Mouse (Mus musculus) embryo, embryonic 9.5 days (tissue): ENCODE results near the gene Shank2.

Source experiments
- DNase-seq: peaks from one replicate; pipeline ENCODE4 v3.0.0-alpha.2; 2017; ENCODE audit errors: extremely low spot score

Shank2 gene

DNA sequence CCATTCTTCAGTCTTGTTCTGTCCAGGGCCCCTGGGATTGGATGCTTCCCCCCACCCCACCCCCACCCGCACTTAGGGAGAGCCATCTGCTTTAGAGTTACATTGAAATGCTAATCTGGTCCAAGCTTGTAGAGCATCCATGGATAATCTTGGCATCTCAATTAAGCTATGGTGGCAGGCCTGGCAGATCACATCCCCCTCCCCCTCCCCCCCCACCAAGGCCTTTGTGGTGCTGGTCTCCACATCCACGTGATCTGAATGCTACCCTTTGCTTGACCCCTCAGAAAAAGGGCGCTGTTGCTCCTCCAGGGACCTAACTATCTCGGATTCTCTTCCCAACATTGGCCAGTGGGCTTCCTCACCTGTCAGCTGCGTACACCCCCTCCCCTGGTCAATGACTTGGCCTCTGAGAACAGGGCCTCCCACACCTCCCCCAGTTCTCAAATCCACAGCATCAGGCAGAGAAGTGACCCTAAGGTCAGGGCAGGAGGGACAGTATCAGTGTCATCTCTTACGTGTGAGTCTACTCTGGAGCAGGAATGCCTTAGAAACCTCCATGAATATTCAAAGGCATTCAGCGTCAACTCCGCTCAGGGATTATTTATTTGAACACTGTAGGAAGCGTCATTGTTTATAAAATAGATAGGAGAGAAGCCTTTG is 104.8 kb downstream of the Shank2 start:
- peak; percentile 46 for DNase-seq

GRCm38 (mm10) chr7:144108141-144108540 is 106.4 kb downstream of the Shank2 start:
- DNase-seq = no peak

DNA sequence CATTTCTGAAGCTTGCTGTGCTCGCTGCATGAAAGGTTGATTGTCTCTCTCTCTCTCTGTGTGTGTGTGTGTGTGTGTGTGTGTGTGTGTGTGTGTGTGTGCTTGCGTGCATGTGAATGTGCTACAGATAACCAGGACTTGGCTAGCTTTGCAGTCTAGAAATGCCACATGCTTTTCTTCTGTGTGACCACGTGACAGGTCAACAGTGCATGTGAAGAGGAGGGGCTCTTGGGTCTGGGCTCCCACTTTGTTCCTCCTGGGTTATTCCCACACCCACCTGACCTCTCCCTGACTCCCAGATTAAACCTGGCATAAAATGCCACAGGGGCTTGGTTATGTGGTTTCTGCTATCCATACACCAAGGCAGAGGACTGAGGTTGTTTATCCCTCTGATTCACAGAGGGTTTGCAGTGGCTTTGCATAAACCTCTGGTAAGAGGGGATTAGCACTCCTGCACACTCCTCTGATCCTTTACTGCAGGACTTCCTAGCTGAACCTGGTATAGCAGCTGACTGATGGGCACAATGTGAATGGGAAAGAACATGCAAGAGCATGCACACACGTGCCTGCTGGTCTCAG is 109.4 kb downstream of the Shank2 start:
- no peak for DNase-seq

DNA sequence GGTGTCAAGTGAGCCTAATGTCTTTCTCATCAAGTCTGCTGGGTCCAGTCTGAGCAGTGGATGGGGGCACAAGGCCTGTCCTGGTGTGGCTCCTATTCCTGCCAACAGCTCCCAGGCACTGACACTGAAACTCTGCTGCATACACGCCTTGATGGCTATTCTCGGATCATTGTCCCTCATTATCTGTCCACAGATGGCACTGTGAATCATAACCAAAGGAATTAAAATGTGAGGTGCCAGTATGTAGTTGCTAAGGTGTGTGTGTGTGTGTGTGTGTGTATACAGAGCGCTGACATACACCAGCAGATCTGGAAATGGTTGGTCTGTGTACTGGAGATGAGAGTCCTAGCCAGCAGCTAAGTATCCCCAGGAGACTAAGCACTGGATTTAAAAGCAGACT is 110.3 kb downstream of the Shank2 start:
- DNase-seq = no peak

GRCm38 (mm10) chr7:144114230-144114629 is 112.5 kb downstream of the Shank2 start:
- DNase-seq = no peak

- DNase-seq = no peak
Measured at GRCm38 (mm10) chr7:144119562-144119961, 117.8 kb downstream of the Shank2 start.

GRCm38 (mm10) chr7:144132699-144133387 is 131.1 kb downstream of the Shank2 start:
- no peak for DNase-seq

- DNase-seq = no peak
Measured at GRCm38 (mm10) chr7:144133388-144133998, 131.8 kb downstream of the Shank2 start.

DNA sequence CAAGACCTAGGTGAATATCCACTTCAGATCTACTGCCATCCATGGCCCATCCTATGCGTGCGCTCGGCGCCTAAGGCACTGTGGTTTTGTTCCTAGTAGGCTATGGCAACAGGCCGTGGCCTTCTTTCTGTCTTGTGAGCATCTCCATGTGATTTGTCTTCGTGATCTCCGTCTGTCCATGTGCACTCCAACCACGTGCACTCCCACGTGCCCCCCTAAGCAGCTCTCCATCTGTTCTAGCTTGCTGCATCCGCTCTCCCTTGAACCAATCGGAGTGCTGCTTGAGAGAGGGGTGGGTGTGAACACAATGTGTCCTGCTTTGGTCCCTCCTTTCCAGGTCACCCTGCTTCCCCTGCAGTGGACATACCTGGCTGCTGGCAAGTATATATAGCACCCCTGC is 133.0 kb downstream of the Shank2 start:
- DNase-seq = no peak

GRCm38 (mm10) chr7:144137827-144138226 is 136.1 kb downstream of the Shank2 start:
- DNase-seq = no peak

- DNase-seq = no peak
Measured at GRCm38 (mm10) chr7:144138476-144138875, 136.7 kb downstream of the Shank2 start.

DNA sequence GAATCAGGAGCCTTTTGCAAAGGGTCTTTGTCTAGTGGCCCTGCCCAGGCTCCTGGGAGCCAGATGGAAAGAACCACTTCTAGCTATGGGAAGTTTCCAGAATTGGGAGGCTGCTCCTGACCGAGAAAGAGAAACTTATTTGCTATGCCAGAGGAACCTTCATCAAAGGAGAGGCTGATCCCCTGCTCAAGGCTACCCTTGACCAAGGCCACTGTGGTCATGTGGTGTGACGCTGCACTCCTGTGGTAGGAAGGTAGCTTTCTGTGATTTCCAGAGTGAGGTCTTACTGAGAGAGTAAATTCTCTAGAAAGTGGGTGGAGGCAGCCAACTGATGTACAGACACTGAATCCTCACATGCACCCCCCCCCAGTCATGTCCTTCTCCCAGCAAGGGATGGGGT is 138.0 kb downstream of the Shank2 start:
- no peak for DNase-seq

DNA sequence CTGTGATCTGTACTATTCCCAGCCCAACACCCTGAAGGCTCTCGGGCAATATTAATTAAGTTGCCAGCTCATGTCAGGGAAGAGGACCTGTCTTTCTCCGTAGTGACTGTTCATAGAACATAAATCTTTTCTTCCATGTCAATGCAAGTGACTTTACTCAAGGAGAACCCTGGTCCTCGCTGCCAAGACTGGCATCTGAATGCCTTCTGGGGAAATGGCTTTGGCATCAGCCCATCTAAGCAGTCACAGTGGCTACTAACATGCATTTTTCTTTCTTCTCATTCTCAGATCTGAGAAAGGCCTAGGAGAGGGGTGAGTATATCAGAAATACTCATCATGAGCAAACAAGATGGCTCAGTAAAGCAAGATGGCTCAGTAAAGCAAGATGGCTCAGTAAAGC is 138.7 kb downstream of the Shank2 start:
- DNase-seq = no peak

GRCm38 (mm10) chr7:144142036-144142435 is 140.3 kb downstream of the Shank2 start:
- DNase-seq = no peak

DNA sequence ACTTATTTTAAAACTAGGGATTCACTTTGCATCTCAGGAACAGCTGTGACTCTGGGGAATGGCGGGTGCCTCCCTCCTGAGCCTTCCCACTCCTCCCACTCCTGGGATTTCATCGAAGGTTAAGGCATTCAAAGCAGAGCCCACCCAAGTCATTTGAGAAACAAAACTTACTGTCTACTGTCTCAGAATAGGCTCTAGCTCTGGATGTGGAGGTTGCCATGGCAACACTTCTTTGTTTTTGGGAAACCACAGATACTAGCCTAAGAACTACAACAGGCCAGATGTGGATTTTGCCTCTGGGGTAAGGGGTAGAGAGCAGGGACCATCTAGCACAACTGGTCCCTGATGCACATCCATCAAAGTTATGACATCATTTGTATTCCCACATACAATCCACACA is 142.2 kb downstream of the Shank2 start:
- no peak for DNase-seq

GRCm38 (mm10) chr7:144148111-144148510 is 146.4 kb downstream of the Shank2 start:
- no peak for DNase-seq

- no peak for DNase-seq
Measured at GRCm38 (mm10) chr7:144153124-144153523, 151.4 kb downstream of the Shank2 start.

- no peak for DNase-seq
Measured at GRCm38 (mm10) chr7:144153682-144154081, 152.0 kb downstream of the Shank2 start.

- DNase-seq = no peak
Measured at GRCm38 (mm10) chr7:144157936-144158335, 156.2 kb downstream of the Shank2 start.

DNA sequence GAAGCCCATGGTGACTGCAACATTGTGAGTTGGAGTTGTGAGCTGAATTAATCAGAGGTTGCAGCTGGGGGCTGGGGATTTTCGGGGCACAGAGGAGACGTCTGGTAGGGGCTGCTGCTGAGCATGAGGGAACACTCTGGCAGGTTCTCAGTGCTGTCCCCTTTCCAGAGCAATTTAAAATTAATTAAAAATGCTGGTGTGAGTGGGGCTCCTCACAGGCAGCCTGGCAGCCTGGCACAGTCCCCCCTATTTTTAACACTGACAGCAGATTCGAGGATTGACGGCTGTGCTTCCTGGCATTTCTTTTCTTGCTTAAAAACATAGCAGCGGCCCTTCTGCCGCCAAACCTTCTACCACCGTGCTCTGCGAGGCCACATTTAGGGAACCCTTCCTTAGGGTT is 157.8 kb downstream of the Shank2 start:
- no peak for DNase-seq

DNA sequence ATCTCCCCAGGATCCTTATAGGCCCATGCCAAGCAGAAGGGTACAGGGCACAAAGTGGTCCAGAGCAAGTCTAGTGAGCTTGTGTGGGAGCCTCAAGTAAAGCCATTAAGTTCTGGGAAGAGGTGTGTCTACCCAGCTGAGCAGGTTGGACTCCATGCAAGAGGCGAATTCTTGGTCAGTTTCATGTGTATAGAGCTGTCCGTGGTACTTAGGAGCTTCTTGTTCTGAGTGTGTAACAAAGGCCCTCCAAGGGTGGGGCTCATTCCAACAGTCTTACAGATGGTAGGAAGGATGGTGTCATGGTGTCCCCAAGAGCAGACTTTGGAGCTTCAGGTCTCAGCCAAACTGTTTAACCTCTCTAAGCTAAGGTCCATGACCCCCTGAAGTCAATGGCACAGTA is 158.3 kb downstream of the Shank2 start:
- no peak for DNase-seq

DNA sequence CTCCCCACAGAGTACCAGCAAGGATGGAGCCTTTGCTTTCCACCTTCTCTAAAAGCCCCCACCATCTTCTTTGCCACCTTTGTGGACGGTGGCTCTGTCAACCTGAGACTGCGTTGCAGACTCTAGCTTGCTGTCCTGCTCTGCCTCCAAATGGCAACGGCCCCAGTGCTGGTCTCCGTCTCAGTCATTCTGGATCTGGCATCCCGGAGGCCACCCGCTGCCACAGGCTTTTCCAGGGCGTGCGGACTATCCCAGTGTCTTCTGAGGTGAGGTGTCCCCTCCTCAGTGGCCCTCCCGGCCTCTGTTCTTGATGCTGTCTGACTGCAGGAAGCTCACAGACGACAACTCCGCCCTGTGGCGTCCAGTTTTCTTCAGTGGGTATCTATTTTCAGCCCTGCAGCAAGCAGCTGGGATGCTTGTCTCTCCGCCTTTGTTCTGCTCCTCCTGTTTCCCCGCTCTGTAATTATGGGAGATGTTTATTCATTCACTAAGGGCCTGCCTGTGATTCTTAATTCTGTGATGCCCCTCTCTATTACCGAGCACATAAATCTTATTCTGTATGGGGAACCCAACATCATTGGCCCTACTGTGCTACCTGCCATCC is 159.0 kb downstream of the Shank2 start:
- no peak for DNase-seq
